Mouse (Mus musculus) midbrain, embryonic 11.5 days (tissue): ENCODE measurements around the gene Timd2. TPM values are rescaled to one million over a fixed set of nuclear protein-coding genes. Genes with fewer than 3 reads are reported as not detected.
A peak's percentile ranks its signal among the peaks of the same experiment; 100 is the strongest.
"Not testable (repeated sequence)": the region's sequence is repeated elsewhere in the genome, so short reads cannot be mapped to it uniquely, and the experiment has no call there.

Experiments
- ATAC-seq: fragments of 200-750 bp; cut with Nextera tagmentation; 2 replicates; pipeline ENCODE4 v1.8.0; 2017; ENCODE audit warnings: moderate TSS enrichment, moderate library complexity; ENCODE audit not compliant: low FRiP score
- DNase-seq: peaks from one replicate; pipeline ENCODE4 v3.0.0; 2015; ENCODE audit warnings: low spot score; ENCODE audit errors: missing footprints
- H3K27ac ChIP-seq: fragments of 300-500 bp; sonication (generic); 2 replicates; pipeline ENCODE4 v1.5.1; 2014; ENCODE audit warnings: low read depth, low read length
- H3K27me3 ChIP-seq: fragments of 300-500 bp; sonication (generic); 2 replicates; pipeline ENCODE4 v1.6.1; 2014; ENCODE audit warnings: mild to moderate bottlenecking, low read length, moderate library complexity, mixed read lengths; ENCODE audit not compliant: control insufficient read depth, insufficient read depth
- H3K36me3 ChIP-seq: fragments of 300-500 bp; sonication (generic); 2 replicates; pipeline ENCODE4 v1.6.1; 2014; ENCODE audit warnings: mild to moderate bottlenecking, low read length, moderate library complexity, mixed read lengths; ENCODE audit not compliant: control insufficient read depth, insufficient read depth
- H3K4me1 ChIP-seq: fragments of 300-500 bp; sonication (generic); 2 replicates; pipeline ENCODE4 v1.6.1; 2014; ENCODE audit warnings: low read length; ENCODE audit not compliant: control insufficient read depth, insufficient read depth
- H3K4me2 ChIP-seq: fragments of 300-500 bp; sonication (generic); 2 replicates; pipeline ENCODE4 v1.6.1; 2014; ENCODE audit warnings: mild to moderate bottlenecking, moderate library complexity
- H3K4me3 ChIP-seq: fragments of 300-500 bp; sonication (generic); 2 replicates; pipeline ENCODE4 v1.5.1; 2014; ENCODE audit warnings: low read depth, low read length
- H3K9ac ChIP-seq: fragments of 300-500 bp; sonication (generic); 2 replicates; pipeline ENCODE4 v1.6.1; 2014; ENCODE audit warnings: low read length
- H3K9me3 ChIP-seq: fragments of 300-500 bp; sonication (generic); 2 replicates; pipeline ENCODE4 v1.6.1; 2016; ENCODE audit warnings: low read length; ENCODE audit not compliant: control insufficient read depth
- WGBS: fragments of 180-500 bp; shearing (Covaris S2); extraction: QIAGEN DNeasy Blood & Tissue Kit; methylation state at CpG from one replicate; pipeline ENCODE4 v1.1.7; 2014; 5-methylcytosine and 5-hydroxymethylcytosine counted together
- polyA plus RNA-seq: library from polyadenylated mRNA; unstranded; fragments of >200 nt; fragmentation: Nextera tagmentation; extraction: Ambion mirVana; gene quantifications from 2 replicates; pipeline ENCODE4 v1.2.1, GENCODE M21; 2014

Gene Timd2
- polyA plus RNA-seq, 1 experiment from 2014 or later = 0.27 TPM

DNA sequence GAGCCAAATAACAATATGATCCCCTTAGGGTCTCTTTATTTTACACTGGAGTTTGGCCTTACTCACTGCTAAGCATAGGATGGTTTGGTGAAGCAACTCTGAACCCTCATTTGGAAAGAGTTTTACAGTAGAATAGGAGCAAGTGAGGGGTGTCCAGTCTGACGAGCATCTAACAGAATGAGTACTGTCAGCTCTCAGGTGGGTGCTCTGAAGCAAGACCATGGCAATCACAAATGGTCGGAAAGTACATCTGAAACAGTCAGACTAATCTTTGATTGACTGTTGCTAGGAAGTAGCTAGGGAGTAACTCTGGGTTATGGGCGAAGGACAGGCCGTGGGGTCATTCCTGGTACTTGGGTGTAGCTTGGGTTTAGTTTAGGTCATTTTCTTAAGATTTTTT is 71.3 kb downstream of the Timd2 start:
- H3K4me3 ChIP-seq, H3K4me2 ChIP-seq, DNase-seq, H3K4me1 ChIP-seq, H3K9me3 ChIP-seq, H3K27ac ChIP-seq, ATAC-seq, H3K36me3 ChIP-seq, H3K27me3 ChIP-seq, H3K9ac ChIP-seq: not testable (repeated sequence)
- WGBS = 81% methylated on average over 4 of the region's 4 CpGs

DNA sequence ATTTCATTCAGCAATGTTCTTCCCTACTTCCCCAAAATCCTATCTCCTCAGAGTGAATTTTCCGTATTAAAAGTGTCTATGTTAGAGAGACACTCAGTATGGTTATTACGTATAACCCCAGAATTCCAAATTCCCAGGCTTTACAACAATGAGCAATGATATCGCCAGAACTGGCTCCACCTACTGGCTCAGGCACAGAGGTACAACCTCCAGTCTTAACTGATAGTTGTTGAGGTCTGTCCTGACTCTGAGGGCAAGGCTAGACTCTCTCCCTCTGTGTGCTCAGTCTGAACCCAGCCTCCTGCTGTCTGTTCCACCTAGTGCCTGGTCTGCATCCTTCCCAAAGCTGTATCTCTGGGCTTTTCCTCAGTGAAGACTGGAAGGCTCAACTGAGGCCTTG is 75.2 kb downstream of the Timd2 start:
- Histone ChIP-seq H3K27me3 (no peaks in the 10 kb centered on the region), H3K4me1 (no peaks in the 10 kb centered on the region), H3K9ac (no peak overlapping the region), H3K4me2 (no peak overlapping the region), H3K4me3 (no peak overlapping the region), H3K36me3 (no peaks in the 10 kb centered on the region), H3K9me3 (no peaks in the 10 kb centered on the region), H3K27ac (no peak overlapping the region)
- no peak for DNase-seq
- 35% methylated on average over 3 of the region's 3 CpGs for WGBS
- ATAC-seq = peak; percentile 63; the same call in 1 of the 2 replicates

DNA sequence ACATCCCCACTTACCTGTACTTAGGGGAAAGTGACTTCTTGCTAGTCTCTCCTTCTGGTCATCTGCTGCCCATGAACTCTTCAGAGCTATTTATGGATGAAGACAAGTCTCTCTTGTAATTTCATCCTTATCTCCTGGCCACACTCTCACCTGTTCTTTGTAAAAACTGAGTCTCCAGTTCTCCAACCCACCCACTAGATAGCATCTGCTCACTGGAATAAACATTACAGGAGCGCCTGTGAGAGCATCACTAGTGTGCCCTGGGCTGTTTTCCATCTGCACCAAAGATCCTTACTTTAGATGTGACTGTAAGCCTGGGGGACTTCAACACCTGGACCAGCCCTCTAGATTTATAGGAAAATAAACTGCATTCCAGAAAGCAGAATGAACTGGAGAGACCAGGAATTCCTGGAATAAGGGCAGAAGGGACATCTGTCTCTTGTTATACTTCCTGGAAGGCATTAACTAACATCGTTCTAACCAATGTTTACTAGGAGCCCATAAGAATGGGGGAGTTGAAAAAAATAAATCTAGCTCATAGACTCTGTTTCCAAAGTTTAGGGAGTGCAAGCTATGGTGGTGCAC is 77.6 kb downstream of the Timd2 start, which contains the start of gene Dppa1:
TSS of gene Dppa1 (minus strand) at position 51 of the 585 bp plus-strand sequence.
- Histone ChIP-seq H3K9me3 (no peaks in the 10 kb centered on the region), H3K36me3 (no peaks in the 10 kb centered on the region), H3K4me1 (no peaks in the 10 kb centered on the region), H3K27me3 (no peaks in the 10 kb centered on the region), H3K9ac (no peak within 1 kb of the TSS), H3K4me2 (no peak within 1 kb of the TSS), H3K4me3 (no peak within 1 kb of the TSS), H3K27ac (no peak within 1 kb of the TSS)
- WGBS = 80% methylated on average over 2 of the region's 2 CpGs
- ATAC-seq = no peak
- DNase-seq = no peak

DNA sequence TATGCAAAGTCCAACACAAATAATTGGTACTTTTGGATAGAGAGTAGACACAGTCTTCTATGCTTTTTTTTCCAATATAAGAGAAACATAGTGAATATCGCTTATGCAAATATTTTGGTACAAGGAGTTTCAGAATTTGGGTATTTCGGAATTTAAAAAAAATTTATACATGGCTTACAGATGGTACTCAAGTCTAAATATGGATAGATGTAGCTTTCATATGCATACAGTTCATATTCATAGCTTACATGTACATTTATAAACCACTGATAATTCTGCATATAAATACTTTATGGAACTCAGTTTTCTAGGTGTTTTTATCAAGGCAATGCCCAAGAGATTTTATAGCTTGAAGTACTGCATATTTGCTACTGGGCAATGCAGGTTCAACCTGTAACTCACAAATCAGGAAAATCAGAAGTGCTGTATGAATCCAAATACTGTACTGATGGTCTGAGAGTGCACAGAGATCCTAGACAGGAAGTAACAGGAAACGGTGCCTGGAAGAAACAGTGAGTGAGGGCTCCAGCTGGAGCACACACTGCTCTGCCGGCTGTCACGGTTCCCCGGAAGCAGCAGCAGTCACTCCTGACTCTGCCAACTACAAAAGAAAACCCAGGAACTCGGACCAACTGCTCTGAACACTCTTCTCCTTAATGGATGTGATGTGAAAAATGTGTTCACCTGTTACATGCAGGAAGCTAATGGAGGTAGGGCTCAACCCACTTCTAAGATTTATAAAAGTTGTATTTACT is 86.3 kb downstream of the Timd2 start:
- Histone ChIP-seq H3K9me3 (no peaks in the 10 kb centered on the region), H3K27ac (no peak overlapping the region), H3K9ac (no peak overlapping the region), H3K4me1 (no peaks in the 10 kb centered on the region), H3K27me3 (no peaks in the 10 kb centered on the region), H3K4me2 (no peak overlapping the region), H3K36me3 (no peaks in the 10 kb centered on the region), H3K4me3 (no peak overlapping the region)
- WGBS = 73% methylated on average over 7 of the region's 7 CpGs
- DNase-seq (no peak), ATAC-seq (no peak)

DNA sequence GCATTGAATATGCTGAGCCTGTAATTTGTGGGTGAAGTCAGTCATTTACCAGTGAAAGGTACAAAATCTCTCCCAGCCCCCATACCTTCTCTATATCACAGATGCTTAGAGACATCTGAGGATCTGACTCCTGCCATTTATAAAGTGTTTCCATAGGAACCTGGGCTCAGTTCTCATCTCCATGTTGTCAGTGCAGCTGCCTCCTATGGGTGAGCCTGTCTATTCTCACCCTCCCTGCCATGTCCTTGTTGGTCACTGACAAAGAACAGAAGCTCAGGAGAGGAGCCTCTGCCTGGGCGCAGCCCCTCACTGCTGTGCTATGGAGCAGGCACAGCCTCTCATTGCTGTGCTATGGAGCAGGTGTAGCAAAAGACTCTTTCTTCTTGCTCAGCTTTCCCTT is 86.9 kb downstream of the Timd2 start:
- no peaks in the 10 kb centered on the region for H3K36me3 ChIP-seq
- no peaks in the 10 kb centered on the region for H3K9me3 ChIP-seq
- H3K4me2 ChIP-seq = no peak overlapping the region
- ATAC-seq = no peak
- H3K4me1 ChIP-seq = no peaks in the 10 kb centered on the region
- no peak overlapping the region for H3K27ac ChIP-seq
- no peak overlapping the region for H3K9ac ChIP-seq
- no peak for DNase-seq
- no peaks in the 10 kb centered on the region for H3K27me3 ChIP-seq
- WGBS = 84% methylated on average over 1 of the region's 1 CpGs
- H3K4me3 ChIP-seq = no peak overlapping the region

Other genes with a start within 250 kb of the Timd2 start
- gene Gm12169, start 182.8 kb downstream of the Timd2 start, polyA plus RNA-seq = not detected in 2 replicates
- gene BC053393, start 135.5 kb downstream of the Timd2 start, polyA plus RNA-seq = not detected in 2 replicates
- gene Dppa1, start 77.8 kb downstream of the Timd2 start, polyA plus RNA-seq = not detected in 2 replicates
- not detected in 2 replicates for gene Havcr1, start 28.0 kb upstream of the Timd2 start, polyA plus RNA-seq
- 0.14 and 0.26 TPM in 2 replicates for gene Timd4, start 103.7 kb upstream of the Timd2 start, polyA plus RNA-seq